Mouse (Mus musculus) left cerebral cortex, postnatal 10 days (tissue): ENCODE measurements around the gene Ascl5. TPM values are rescaled to one million over a fixed set of nuclear protein-coding genes. Genes with fewer than 3 reads are reported as not detected.
A peak's percentile ranks its signal among the peaks of the same experiment; 100 is the strongest.

Experiments
- DNase-seq, 2 experiments: peaks; one replicate each; pipeline ENCODE4 v3.0.0; 2021 to 2022; ENCODE audit warnings: low spot score in 2 of 2, mixed read lengths in 1 of 2; ENCODE audit errors: extremely low spot score in 1 of 2
- intact Hi-C: fragments of 180-260 bp; cut with DNase I; formaldehyde crosslinking; loops from one replicate; pipeline ENCODE4 v1.15.1; 2025
- total RNA-seq, 2 experiments: library from RNA; stranded (reverse); gene quantifications; 2 replicates each; pipeline ENCODE4 v1.2.3; 2021

The Ascl5 gene
- total RNA-seq, 2 experiments from 2014 or later, result 0.66 to 1.2 TPM

DNA sequence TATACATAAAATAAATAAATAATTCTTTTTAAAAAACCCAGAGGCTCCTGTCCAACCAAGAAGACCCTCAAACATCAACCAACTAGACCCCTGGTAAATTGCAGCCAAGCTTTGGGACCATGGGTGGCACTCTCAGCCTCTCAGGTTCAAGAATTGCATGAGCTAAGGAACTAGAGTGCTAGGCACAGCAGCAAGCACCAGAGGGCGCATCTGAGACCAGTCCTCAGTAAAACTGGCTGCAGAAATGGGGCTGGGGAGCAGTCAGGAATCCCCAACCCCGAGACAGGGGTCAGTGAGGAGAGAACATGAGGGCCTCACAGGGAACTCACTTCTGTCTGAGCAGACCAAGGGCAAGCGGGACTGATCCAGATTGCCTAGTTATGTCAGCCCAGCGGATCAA lies 4.8 kb upstream of the Ascl5 start:
- intact Hi-C loops, result loop anchor here (5.0 to 10.0 kb wide), 3 partner anchors 199 to 472 kb away; no protein-coding TSS in a partner anchor
- peak in 1 of 2 experiments; percentile 70 for DNase-seq

DNA sequence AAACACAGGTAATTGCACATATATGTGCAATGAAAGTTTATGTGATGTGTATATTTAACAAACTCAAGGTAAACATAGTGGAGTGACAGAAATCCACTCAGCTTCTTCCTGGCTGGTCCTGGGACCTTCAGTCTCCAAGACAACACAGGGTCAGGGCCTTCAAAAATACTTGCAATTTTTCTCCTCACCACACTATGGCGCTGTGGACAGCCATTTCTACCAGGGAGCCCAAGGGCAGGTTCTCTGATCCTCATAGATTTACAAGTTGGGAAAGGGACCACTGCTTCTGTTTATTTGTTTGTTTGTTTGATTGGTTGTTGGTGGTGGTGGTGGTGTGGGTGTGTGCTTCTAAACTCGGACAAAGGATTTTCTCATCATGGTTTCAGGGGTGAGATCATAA lies 3.2 kb upstream of the Ascl5 start:
- DNase-seq, result no peak
- intact Hi-C loops, result loop anchor here (5.0 to 10.0 kb wide), 3 partner anchors 197 to 470 kb away; no protein-coding TSS in a partner anchor

DNA sequence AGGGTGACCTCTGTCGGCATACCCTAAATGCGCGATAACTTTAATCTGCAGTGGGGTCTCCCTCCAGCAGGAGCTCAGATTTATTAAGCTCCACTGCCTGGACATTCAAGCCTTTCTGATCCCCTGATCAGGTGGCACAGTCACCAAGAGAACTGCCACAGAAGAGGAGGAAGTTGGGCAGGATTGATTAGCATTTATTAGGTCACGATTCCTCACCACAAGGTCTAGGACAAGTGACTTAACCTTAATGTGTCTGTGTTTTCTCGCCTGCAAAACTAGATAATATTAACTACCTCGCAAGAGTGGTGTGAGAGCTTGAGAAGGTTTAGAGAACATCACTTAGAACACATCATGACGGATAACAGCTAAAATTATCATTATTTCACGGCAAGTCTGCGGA lies 2.7 kb upstream of the Ascl5 start:
- intact Hi-C loops, result loop anchor here (5.0 to 10.0 kb wide), 3 partner anchors 197 to 469 kb away; no protein-coding TSS in a partner anchor
- DNase-seq, result no peak

DNA sequence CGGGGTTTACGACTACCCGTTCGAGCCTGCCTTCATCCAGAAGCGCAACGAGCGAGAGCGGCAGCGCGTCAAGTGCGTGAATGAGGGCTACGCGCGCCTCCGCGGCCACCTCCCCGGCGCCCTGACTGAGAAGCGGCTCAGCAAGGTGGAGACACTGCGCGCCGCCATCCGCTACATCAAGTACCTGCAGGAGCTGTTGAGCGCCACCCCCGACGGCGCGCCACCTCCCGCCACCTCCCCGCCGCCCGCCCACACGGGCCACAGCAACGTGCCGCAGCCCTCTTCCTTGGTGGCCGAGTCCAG lies 360 bp downstream of the Ascl5 start:
- intact Hi-C loops, result loop anchor here (5.0 kb wide), 2 partner anchors 81 to 116 kb away; partner anchors contain the start of gene Kif21b
- peak in 1 of 2 experiments; percentile 63 for DNase-seq

DNA sequence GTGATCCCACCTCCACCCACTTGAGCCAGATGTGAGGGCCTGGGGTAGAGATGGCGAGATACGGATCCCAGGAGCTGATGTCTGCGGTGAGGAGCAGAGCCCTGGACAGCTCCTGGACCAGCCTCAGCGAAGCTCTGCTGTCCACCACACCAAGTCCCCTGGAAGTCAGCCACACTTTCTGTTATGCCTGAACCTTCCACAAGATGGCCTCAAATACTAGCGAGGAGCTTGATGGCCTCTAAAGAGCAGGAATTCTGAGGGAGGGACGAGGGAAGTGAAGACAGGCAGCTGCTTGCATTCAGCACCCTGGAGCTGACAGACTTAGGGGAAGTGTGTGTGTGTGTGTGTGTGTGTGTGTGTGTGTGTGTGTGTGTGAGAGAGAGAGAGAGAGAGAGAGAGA lies 861 bp downstream of the Ascl5 start:
- intact Hi-C loops, result loop anchor here (5.0 kb wide), 2 partner anchors 81 to 116 kb away; partner anchors contain the start of gene Kif21b
- peak; percentile 82 to 88 for DNase-seq

DNA sequence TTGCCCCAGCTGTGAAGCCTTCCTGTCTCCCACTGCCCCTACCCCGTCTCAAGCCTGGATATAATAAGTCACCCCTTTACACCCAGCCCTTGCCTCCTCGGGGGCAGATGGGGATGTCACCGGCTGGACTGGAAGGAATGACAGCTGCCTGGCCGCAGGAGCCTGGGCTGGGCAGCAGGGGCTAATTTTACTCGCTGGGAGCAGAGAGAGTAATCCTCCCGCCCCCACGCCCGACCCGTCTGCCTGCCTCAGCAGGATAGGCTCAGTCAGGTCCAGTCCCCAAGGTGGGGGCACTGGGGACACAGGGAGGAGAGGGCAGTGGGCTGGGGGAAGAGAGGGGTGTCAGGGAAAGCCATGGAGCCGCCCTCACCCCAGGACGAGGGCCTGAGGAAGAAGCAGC lies 1.9 kb downstream of the Ascl5 start, which contains the start of gene Cacna1s:
Gene Cacna1s (plus strand): TSS at position 204 of the 400 bp plus-strand sequence.
- DNase-seq, result peak in 1 of 2 experiments; percentile 46
- intact Hi-C loops, result loop anchor here (5.0 kb wide), 2 partner anchors 80 to 115 kb away; partner anchors contain the start of gene Kif21b

DNA sequence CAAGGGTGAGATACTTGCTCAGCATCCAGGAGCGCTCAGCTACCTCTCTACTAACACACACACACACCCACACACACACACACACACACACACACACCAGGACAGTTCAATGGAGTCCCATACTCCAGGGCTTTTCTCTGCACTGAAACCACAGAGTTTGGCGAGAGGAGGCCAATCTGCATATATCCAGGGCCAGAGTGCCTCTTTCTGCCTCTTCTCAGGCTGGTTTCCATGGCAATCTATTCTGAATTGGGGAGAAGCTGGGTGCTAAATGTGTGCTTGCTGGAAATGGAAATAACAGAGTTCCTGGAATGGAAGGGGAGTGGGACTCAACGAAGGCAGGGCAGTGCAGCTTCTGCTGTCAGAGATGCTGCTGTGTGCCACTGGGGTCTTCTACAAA lies 5.2 kb downstream of the Ascl5 start:
- DNase-seq, result peak in 1 of 2 experiments; percentile 80
- intact Hi-C loops, result no loop called here

DNA sequence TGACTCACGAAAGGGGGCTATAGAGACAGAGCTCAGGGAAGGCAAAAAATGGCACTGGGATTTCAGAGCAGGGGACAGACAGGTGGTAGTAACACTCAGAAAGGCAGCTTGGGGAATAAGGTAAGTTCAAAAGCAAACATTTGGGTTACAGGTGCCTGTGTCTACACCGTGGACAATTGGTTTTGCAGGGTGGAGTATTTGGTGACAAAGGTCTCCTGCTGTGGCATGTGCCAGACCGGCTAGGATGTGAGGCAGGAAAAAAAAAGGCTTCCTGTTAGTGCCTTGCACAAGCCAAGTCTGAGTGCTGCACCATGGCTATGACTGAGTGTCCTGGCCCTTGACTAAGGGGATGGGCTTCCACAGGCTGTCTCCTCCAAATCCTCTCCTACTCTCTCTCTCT lies 8.0 kb downstream of the Ascl5 start:
- no peak for DNase-seq
- intact Hi-C loops, result no loop called here

DNA sequence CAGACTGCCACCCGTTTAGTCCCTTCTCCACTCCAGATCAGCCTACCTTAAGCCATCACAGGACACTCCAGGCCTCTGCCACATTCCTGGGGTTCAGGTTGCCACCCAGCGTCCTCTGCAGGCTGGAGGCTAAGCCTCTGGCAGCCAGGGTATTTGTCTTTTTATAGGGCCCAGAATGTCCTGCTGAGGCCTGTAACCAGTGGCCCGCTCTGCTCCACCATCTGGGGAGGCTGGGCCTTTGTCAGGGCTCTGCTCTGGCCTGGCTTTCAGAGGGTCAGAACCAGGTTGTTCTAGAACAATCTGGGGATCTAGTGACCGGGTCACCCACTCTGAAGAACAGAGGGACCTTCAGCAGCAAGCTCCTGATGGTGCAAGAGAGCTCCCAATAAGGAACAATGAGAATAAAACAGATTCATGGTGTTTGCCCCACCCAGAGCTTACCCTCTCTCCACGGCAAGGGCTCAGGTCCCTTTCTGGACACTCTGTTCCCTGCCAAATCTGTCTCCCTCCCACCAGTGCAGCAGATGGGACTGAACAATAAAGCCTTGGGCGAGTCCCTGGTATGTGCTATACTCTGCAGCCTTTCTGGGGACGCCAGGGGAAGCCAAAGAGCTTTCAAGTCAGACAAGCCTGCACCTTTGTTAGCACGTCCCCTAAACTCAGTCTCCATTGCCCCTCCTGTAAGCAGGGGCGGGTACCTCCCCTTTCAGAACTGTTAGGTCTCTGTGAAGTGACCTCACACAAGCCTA lies 10.6 kb downstream of the Ascl5 start:
- intact Hi-C loops, result no loop called here
- peak; percentile 79 to 86 for DNase-seq

DNA sequence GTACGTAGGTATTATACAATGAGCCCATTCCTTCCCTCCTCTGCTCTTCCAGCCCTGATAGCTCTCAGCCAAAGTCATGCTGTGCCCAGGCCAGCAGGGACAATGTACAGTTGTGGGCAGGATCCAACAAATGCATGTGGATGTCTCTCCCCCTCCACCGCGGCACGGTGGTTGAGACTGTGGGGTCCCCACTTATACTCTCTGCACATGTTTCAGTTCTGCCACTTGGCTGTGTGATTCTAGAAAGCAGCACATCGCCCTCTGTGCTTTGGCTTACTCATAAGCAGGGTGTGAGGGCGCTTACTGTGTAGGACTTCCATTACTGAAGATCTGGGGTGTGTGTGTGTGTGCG lies 11.2 kb downstream of the Ascl5 start:
- DNase-seq, result no peak
- intact Hi-C loops, result no loop called here

DNA sequence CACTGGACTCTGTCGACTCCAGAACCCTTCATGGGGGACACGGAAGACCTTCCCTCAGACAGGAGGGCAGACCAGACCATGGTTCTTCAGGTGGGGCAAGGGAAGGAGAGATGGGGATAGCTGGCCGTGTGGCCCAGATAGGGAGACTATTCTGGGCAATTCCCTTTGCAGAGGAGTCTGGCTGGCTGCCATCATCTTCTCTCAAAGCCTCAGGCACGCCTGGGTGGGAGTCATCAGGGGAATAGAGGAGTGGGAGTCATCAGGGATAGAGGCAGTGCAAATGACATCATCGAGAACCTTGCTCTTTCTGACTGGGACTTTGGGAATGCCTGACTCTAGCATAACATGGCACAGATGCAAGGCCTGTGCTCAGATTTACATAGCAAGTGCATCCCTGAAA lies 13.4 kb downstream of the Ascl5 start:
- peak in 1 of 2 experiments; percentile 65 for DNase-seq
- intact Hi-C loops, result no loop called here

DNA sequence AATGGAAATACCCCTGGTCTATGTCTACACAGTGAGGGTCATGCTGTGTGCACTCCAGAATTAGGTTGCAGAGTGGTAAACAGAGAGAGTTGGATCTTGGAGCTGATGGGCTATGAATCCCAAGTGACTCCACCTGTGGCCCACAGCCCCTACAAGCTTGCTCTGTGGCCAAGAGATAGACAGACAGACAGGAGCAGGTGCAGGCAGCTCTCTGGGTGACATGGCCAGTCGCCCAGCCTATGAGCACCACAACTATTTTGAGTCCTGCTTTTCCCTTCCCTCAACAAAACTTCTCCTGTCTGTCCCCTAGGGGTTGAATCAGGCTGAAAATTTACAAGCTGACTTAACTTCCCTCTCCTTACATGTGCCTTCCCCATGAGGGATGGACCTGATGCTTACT lies 16.0 kb downstream of the Ascl5 start:
- no peak for DNase-seq
- intact Hi-C loops, result no loop called here

DNA sequence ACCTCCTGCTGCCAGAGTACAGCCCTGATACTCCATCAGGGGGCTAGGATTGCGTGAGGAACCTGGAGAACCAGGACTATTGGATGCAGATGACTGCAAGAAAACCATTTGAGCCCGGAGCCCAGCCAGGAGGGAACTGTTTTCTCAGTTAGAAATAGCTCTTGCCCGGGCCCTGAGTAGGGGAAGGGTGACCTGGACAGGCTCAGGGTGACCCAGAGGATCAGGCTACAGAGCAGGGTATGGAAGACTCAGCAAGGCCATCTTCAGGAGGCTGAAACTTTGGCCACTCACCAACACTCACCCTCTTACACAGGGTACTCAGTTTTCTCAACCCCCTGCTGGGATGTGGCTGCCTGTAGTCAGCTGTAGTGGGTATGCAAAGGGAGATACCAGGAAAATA lies 17.0 kb downstream of the Ascl5 start:
- intact Hi-C loops, result no loop called here
- no peak for DNase-seq

DNA sequence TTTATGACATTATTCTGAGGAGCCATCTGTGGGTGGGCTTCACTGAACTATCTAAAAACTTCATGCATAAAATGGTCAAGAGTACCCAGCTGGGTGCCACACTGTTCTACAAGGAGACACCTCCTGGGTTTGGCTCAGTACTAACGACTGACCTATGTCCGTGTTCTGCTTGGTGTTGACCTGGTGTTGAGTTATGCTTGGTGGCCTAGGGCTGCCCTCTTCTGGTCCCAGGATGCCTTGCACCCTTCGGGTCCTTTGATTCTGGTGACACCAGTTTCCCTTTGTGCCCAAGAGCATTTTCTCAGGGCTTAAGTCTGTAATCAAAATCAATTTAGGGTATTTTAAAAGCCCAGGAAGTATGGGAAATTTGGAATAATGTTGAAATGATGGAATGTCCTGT lies 25.5 kb downstream of the Ascl5 start:
- intact Hi-C loops, result no loop called here
- DNase-seq, result no peak

DNA sequence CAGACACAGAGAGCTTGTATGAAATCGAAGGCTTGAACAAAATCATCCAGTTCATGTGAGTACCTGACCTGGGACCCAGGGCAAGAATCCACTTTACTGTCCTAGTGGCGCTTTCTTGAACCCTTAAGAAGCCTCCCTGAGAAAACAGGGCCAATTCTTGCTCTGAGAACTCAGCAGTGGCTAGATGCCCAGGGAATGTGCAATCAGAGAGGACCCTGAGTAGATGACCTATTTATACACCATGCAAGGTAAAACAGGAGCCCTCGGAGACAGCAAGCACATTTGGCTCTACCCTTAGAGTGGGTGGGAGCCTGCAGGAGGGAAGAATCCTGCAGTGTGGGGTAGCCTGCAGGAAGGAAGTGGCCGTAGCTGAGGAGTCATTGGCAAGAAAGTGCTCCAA lies 27.1 kb downstream of the Ascl5 start:
- intact Hi-C loops, result no loop called here
- no peak for DNase-seq

DNA sequence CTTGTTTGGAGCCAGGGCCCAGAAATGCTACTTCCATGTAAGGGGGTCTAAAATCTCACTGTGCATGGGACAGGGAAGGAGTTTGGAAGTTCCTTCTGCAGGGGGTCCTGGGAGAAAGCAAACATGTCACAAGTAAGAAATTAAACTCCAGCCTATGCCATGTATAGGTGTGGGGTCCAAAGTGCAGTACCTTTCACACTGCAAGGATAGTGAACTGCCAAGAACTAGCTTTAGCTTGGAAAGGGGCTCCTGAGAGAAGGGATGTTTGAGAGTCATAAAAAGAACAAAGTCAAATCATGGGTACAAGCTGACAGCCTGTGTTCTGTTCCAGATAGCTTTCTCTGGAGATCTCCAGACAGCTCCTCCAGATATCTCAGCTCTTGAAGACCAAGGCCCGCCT lies 30.6 kb downstream of the Ascl5 start:
- no peak for DNase-seq
- intact Hi-C loops, result no loop called here

DNA sequence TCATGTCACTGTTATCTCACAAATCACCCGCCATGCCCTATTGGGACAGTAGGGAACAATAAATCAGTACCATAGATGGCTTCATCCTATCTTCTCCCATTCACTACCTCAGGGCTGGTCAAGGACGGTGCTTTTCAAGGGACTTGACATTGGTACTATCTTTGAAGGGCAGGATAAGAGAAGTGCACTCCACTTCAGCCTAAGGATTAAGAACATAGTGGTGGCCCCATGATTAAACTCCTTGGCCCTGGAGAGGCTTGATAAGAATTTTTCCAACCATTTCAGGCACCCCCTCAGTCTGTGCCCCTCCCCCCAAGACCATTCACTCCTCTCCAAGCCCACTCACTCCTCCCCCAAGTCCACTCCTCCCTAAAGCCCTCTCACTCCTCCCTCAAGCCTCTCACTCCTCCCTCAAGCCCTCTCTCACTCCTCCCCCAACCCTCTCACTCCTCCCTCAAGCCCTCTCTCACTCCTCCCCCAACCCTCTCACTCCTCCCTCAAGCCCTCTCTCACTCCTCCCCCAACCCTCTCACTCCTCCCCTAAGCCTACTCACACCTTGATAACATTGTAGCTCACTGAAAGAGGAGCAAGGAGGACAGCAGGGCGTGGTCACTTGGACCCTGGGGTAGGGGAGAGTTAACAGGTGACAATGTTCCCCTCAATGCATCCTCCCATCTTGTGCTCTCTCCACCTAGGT lies 35.5 kb downstream of the Ascl5 start:
- no peak for DNase-seq
- intact Hi-C loops, result no loop called here

DNA sequence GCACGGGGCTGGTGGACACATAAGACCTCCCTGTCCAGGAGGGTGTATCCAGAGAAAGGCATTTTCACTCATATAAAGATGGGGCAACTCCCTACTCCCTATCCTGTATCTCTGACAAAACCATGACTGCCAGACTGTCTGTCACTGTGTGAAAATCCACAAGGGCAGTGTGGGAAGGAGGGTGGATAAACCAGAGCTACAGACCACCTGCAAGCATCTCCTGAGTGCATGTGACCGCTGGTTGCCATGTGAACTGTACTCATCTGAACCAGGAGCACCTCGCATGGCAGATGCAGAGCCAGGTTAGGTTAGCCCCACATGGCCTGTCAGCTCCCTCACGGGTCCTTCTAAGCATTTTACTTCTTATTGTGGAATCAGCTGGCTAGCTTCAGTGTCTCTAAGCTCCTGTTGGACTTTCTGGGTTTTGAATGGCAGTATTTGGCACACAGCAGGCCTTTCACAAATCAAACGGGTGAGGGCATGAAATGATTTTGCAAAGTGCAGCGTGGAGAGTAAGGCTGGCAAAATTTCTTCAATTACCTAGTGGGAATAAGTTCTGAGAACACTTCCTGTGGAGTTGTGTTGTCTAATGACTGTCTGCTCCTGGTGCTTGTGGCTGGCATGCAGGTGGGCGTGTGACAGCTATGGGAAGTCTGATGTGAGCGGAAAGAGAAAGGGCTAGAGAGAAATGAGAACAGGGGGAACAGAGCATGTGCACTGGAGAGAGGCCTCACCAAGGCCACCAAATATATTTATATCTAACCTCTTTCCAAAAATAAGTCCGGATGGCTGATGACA lies 39.0 kb downstream of the Ascl5 start:
- intact Hi-C loops, result no loop called here
- DNase-seq, result no peak

DNA sequence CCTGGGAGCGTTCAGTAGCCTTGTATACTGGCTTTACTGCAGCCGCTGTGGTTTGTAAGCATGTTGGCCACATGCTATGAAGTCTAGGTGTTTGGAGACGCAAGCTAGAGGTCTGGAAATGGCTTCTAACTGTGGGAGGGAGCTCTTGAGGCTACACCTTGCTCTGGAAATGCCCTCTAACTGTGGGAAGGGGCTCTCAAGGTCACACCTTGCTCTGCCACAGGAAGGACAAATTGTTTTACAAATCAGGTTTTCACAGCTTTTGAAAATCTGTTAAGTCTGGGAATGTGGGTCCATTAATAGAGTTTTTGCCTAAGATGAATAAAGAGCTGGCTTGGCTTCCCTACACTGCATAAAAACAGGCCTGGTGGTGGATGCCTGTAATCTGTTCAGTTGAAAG lies 43.1 kb downstream of the Ascl5 start:
- no peak for DNase-seq
- intact Hi-C loops, result no loop called here
